Mouse (Mus musculus): ENCODE data around the gene Syn3.

Syn3 gene

GRCm38 (mm10) chr10:86078761-86079160 lies 419.9 kb downstream of the Syn3 start:
- in situ Hi-C loops (cut with MboI; ENCODE audit: unreplicated experiment in 2 of 2) = no loop called here

GRCm38 (mm10) chr10:86077272-86077671 lies 421.4 kb downstream of the Syn3 start:
- in situ Hi-C loops (cut with MboI; ENCODE audit: unreplicated experiment in 2 of 2) = no loop called here

- in situ Hi-C loops (cut with MboI; ENCODE audit: unreplicated experiment in 2 of 2) = loop anchor here (25.0 kb wide), 2 partner anchors 562 to 662 kb away; no protein-coding TSS in a partner anchor
Observed at GRCm38 (mm10) chr10:86074971-86075711, 423.6 kb downstream of the Syn3 start.

- in situ Hi-C loops (cut with MboI; ENCODE audit: unreplicated experiment in 2 of 2) = loop anchor here (25.0 kb wide), 2 partner anchors 563 to 663 kb away; no protein-coding TSS in a partner anchor
Observed at GRCm38 (mm10) chr10:86074134-86074533, 424.6 kb downstream of the Syn3 start.

- in situ Hi-C loops (cut with MboI; ENCODE audit: unreplicated experiment in 2 of 2) = loop anchor here (25.0 kb wide), 2 partner anchors 567 to 667 kb away; no protein-coding TSS in a partner anchor
Observed at GRCm38 (mm10) chr10:86070751-86071150, 427.9 kb downstream of the Syn3 start.

- in situ Hi-C loops (cut with MboI; ENCODE audit: unreplicated experiment in 2 of 2) = loop anchor here (5.0 to 25.0 kb wide), 4 partner anchors 228 to 668 kb away; no protein-coding TSS in a partner anchor
Observed at GRCm38 (mm10) chr10:86069341-86069740, 429.4 kb downstream of the Syn3 start.

- in situ Hi-C loops (cut with MboI; ENCODE audit: unreplicated experiment in 2 of 2) = loop anchor here (5.0 to 25.0 kb wide), 4 partner anchors 229 to 669 kb away; no protein-coding TSS in a partner anchor
Observed at GRCm38 (mm10) chr10:86067911-86068310, 430.8 kb downstream of the Syn3 start.

- in situ Hi-C loops (cut with MboI; ENCODE audit: unreplicated experiment in 2 of 2) = loop anchor here (5.0 to 25.0 kb wide), 4 partner anchors 231 to 671 kb away; no protein-coding TSS in a partner anchor
Observed at GRCm38 (mm10) chr10:86066651-86067050, 432.0 kb downstream of the Syn3 start.

GRCm38 (mm10) chr10:86065661-86066060 lies 433.0 kb downstream of the Syn3 start:
- in situ Hi-C loops (cut with MboI; ENCODE audit: unreplicated experiment in 2 of 2) = loop anchor here (5.0 to 25.0 kb wide), 4 partner anchors 232 to 672 kb away; no protein-coding TSS in a partner anchor

- in situ Hi-C loops (cut with MboI; ENCODE audit: unreplicated experiment in 2 of 2) = loop anchor here (5.0 to 25.0 kb wide), 4 partner anchors 232 to 672 kb away; no protein-coding TSS in a partner anchor
Observed at GRCm38 (mm10) chr10:86064937-86065336, 433.8 kb downstream of the Syn3 start.

- in situ Hi-C loops (cut with MboI; ENCODE audit: unreplicated experiment in 2 of 2) = loop anchor here (5.0 to 25.0 kb wide), 3 partner anchors 389 to 674 kb away; no protein-coding TSS in a partner anchor
Observed at GRCm38 (mm10) chr10:86063018-86063384, 435.7 kb downstream of the Syn3 start.

- in situ Hi-C loops (cut with MboI; ENCODE audit: unreplicated experiment in 2 of 2) = loop anchor here (5.0 to 25.0 kb wide), 3 partner anchors 390 to 675 kb away; no protein-coding TSS in a partner anchor
Observed at GRCm38 (mm10) chr10:86062261-86063017, 436.3 kb downstream of the Syn3 start.

- in situ Hi-C loops (cut with MboI; ENCODE audit: unreplicated experiment in 2 of 2) = loop anchor here (5.0 to 25.0 kb wide), 3 partner anchors 392 to 677 kb away; no protein-coding TSS in a partner anchor
Observed at GRCm38 (mm10) chr10:86060267-86060666, 438.4 kb downstream of the Syn3 start.

GRCm38 (mm10) chr10:86057712-86058111 lies 441.0 kb downstream of the Syn3 start:
- in situ Hi-C loops (cut with MboI; ENCODE audit: unreplicated experiment in 2 of 2) = loop anchor here (25.0 kb wide), 2 partner anchors 580 to 680 kb away; no protein-coding TSS in a partner anchor

- in situ Hi-C loops (cut with MboI; ENCODE audit: unreplicated experiment in 2 of 2) = loop anchor here (25.0 kb wide), 2 partner anchors 580 to 680 kb away; no protein-coding TSS in a partner anchor
Observed at GRCm38 (mm10) chr10:86057286-86057685, 441.4 kb downstream of the Syn3 start.

- in situ Hi-C loops (cut with MboI; ENCODE audit: unreplicated experiment in 2 of 2) = loop anchor here (25.0 kb wide), 2 partner anchors 581 to 681 kb away; no protein-coding TSS in a partner anchor
Observed at GRCm38 (mm10) chr10:86056297-86056903, 442.3 kb downstream of the Syn3 start.

GRCm38 (mm10) chr10:86052818-86053522 lies 445.7 kb downstream of the Syn3 start:
- in situ Hi-C loops (cut with MboI; ENCODE audit: unreplicated experiment in 2 of 2) = loop anchor here (25.0 kb wide), 2 partner anchors 584 to 684 kb away; no protein-coding TSS in a partner anchor

GRCm38 (mm10) chr10:86050522-86050921 lies 448.2 kb downstream of the Syn3 start:
- in situ Hi-C loops (cut with MboI; ENCODE audit: unreplicated experiment in 2 of 2) = loop anchor here (25.0 kb wide), 2 partner anchors 587 to 687 kb away; no protein-coding TSS in a partner anchor

- in situ Hi-C loops (cut with MboI; ENCODE audit: unreplicated experiment in 2 of 2) = no loop called here
Observed at GRCm38 (mm10) chr10:86047786-86048185, 450.9 kb downstream of the Syn3 start.
